Mouse (Mus musculus): ENCODE data around the gene Htr3b. TPM values are rescaled to one million over a fixed set of nuclear protein-coding genes. Genes with fewer than 3 reads are reported as not detected.

The Htr3b gene
- polyA plus RNA-seq, 3 experiments from 2014 or later: not detected

GRCm38 (mm10) chr9:48916011-48916788 lies 48.6 kb downstream of the Htr3b start:
- no peak for ATAC-seq

GRCm38 (mm10) chr9:48910885-48911537 lies 53.8 kb downstream of the Htr3b start, which contains the start of gene Htr3a:
Htr3a (minus strand) TSS chr9:48911099.
- no peak for ATAC-seq

- no peak for ATAC-seq
These were observed 60.4 kb downstream of the Htr3b start for GRCm38 (mm10) chr9:48904421-48904820.

GRCm38 (mm10) chr9:48903766-48904165 lies 61.0 kb downstream of the Htr3b start:
- no peak for ATAC-seq

GRCm38 (mm10) chr9:48898551-48898950 lies 66.2 kb downstream of the Htr3b start:
- no peak for ATAC-seq

GRCm38 (mm10) chr9:48895819-48896536 lies 68.8 kb downstream of the Htr3b start:
- no peak for ATAC-seq

- no peak for ATAC-seq
These were observed 70.0 kb downstream of the Htr3b start for GRCm38 (mm10) chr9:48894755-48895154.

- ATAC-seq: no peak
These were observed 70.8 kb downstream of the Htr3b start for GRCm38 (mm10) chr9:48893986-48894385.

GRCm38 (mm10) chr9:48889093-48889492 lies 75.7 kb downstream of the Htr3b start:
- no peak for ATAC-seq

Other genes starting within 250 kb of the Htr3b start
- gene Zbtb16, start 128.8 kb downstream of the Htr3b start, polyA plus RNA-seq (2017; shearing (Covaris generic)): not detected
- not detected for gene Htr3a, start 53.9 kb downstream of the Htr3b start, polyA plus RNA-seq (2017; shearing (Covaris generic))
- gene Usp28, start 20.4 kb upstream of the Htr3b start, polyA plus RNA-seq (2017; shearing (Covaris generic)): 10 to 100 TPM; 23.7 to 41.2 (median 37.0) TPM
- gene Zw10, start 90.6 kb upstream of the Htr3b start, polyA plus RNA-seq (2017; shearing (Covaris generic)): 10 to 100 TPM; 36.4 to 49.9 (median 44.9) TPM
- not detected for gene Tmprss5, start 116.3 kb upstream of the Htr3b start, polyA plus RNA-seq (2017; shearing (Covaris generic))

All from inflammation-experienced regulatory T-cells, adult 6 months (primary cell).